Mouse (Mus musculus): ENCODE data around the gene Tmem87a.

GRCm38 (mm10) chr2:120392406-120392805 is 11.5 kb downstream of the Tmem87a start:
- TF ChIP-seq POLR2A (IDR thresholded peaks at IDR 0.05; ENCODE audit: insufficient read depth, low read depth, low read length): no peak
- no peak for TF ChIP-seq CTCF (IDR thresholded peaks at IDR 0.05)
- no peak for TF ChIP-seq EP300 (IDR thresholded peaks at IDR 0.05; ENCODE audit: insufficient read depth, low read depth, low read length)
